Mouse (Mus musculus) cerebellum, adult 11 months (tissue): ENCODE results near the gene Plekhh1.

ENCODE experiments used
- DNase-seq: peaks from one replicate; pipeline ENCODE4 v3.0.0; 2022

Gene Plekhh1

DNA sequence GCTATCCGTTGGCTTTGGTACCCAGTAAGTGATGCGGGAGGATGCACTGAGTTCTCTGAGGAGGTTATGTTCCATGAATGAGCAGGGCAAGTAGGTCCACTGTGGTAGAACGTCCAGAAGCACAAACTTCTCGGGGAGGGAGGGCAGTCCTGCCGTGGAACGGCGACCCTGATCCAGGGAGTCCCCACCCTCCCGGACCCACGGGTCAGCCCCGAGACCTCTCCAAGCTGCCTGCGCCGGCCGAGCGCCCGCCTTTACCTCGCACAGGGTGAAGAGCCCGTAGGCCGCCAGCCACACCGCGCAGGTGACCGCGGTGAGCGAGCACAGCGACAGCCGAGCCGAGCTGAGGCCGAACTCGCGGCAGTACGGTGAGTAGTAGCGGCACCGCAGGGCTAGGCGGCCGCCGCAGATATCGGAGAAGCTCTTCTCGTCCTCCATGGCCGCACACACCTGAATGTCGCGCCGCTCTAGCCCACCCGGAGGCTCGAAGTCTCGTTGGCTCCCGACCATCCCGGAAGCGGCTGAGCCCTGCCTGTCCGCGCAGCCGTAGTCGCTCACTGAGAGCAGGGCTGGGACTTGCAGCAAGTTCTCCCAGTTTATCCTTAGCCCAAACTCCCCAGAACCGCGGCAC lies 60.3 kb downstream of the Plekhh1 start, which contains the start of gene Pigh:
Gene Pigh, minus strand, starts transcription at position 470 of the 631 bp plus-strand sequence.
- DNase-seq, result peak; percentile 80

DNA sequence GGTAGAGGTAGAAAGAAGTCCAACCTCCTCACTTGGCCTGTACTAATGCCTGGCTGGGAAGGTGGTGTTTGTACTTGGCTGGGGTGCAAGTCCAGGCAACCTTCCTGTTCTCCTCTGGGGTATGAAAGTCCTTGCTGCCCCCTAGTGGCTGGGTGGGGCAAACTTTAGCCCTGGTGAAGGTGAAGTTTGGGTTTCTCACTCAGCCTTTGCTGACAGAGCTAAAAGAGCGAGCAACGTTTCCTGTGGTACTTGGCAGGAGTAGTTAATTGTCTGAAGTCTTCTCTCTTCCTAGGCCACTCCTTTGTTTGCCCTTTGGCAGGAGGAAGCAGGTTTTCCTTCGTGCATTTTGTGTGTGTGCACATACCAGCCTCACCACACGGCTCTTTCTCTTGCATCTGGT lies 63.6 kb downstream of the Plekhh1 start:
- DNase-seq, result no peak

DNA sequence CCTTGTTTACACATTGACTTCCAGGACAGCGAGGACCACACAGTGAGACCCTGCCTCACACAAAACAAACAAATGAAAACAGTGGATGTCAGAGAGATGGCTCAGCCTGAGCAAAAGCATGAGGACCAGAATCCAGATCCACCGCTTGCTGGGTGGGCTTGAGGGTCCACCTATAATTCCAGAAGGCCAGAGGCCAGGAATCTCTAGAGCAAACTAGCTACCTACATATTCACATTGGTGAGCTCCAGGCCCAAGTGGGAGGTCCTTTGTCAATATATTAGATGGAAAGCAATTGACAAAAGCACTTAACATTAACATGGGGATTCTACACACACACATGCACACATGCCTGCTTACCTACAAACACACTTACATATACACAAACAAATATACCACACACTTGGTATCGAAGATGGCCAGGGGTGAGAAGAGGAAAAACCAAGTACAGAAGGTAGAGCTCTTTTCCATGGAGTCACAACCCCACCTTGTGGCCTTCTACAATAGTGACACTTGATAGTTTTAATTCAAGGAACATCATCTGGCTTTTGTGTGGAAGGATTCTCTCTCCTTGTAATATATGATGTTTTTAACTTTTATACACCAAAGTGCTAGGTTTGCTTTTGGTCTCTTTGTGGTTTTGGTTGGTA lies 68.3 kb downstream of the Plekhh1 start:
- peak; percentile 32 for DNase-seq

DNA sequence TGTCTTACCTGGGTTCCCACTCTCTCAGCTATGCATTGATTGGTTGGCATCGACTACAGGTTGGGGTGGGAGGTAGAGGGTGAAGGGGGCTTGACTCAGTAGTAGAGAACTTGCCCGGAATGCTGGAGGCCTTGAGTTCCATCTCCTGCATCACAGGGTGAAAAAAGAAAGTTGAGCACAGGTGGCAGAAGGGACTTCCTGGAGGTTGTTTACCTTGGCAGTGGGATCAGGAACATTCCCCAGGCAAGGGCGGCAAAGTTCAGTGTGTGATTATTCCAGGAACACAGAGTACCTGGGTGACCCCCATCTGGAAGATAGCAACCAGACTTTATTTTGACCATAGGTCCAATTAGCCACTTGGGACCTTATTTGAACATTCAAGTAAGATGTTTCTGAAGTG lies 74.8 kb downstream of the Plekhh1 start:
- DNase-seq, result no peak

DNA sequence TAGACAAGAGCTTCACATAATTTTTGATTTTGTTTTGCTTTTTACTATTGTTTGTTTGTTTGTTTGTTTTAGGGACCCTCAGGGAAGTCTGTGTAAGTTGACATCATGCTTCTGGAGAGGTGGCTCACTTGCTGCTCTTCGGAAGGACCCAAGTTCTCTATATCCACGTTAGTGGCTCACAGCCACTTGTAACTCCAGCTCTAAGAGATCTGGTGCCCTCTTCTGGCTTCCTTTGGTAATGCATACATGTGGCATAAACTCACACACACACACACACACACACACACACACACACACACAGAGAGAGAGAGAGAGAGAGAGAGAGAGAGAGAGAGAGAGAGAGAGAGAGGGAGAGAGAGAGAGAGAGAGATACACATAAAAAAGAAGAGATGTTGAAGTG lies 75.6 kb downstream of the Plekhh1 start:
- no peak for DNase-seq

DNA sequence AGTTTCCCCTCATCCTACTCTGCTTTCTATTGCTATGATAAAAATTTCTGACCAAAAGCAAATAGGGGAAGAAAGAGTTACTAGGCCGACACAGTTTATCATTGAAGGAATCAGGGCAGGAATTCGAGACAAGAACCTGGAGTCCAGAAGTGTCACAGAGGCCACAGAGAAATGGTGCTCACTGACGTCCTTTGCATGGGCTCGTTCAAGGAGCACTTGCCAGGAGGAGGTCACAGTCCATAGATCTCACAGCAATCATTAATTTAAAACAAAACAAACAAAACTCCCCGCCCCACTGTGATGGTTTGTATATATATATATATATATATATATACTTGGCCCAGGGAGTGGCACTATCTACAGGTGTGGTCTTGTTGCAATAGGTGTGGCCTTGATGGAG lies 76.3 kb downstream of the Plekhh1 start:
- no peak for DNase-seq

DNA sequence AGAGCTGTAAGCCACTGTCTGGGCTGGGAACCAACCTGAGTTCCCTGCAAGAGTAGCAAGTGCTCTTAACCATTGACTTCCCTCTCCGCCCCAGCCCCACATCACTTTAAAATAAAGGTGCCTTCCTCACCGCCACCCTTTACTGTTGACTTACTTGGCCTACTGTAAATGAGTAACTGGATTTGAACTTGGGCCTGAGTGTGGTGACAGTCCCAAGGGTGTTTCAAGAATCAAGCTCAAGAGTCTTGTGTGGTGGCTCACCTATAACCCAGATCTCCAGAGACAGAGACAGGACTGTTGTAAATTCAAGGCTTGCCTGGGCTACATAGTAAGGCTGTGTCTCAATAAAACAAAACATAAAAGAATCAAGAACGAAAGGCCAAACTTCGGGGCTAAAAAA lies 90.0 kb downstream of the Plekhh1 start:
- DNase-seq, result no peak

DNA sequence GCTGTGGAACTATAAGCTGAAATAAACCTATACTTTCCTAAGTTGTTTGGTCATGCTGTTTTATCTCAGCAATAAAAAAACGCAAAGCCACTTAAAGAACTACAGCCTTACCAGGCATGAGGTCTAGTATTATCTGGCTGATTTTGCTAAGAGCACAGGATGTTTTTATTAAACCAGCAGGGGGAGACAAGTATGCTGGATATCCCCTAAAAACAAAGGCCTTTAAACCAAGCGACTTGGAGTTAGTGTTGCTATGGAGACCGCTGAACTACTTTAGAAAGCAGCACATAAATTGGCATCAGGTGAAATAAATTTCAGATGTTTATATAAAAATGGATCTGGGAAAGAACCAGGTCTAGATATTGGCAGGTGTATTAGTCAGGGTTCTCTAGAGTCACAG lies 93.9 kb downstream of the Plekhh1 start:
- no peak for DNase-seq

DNA sequence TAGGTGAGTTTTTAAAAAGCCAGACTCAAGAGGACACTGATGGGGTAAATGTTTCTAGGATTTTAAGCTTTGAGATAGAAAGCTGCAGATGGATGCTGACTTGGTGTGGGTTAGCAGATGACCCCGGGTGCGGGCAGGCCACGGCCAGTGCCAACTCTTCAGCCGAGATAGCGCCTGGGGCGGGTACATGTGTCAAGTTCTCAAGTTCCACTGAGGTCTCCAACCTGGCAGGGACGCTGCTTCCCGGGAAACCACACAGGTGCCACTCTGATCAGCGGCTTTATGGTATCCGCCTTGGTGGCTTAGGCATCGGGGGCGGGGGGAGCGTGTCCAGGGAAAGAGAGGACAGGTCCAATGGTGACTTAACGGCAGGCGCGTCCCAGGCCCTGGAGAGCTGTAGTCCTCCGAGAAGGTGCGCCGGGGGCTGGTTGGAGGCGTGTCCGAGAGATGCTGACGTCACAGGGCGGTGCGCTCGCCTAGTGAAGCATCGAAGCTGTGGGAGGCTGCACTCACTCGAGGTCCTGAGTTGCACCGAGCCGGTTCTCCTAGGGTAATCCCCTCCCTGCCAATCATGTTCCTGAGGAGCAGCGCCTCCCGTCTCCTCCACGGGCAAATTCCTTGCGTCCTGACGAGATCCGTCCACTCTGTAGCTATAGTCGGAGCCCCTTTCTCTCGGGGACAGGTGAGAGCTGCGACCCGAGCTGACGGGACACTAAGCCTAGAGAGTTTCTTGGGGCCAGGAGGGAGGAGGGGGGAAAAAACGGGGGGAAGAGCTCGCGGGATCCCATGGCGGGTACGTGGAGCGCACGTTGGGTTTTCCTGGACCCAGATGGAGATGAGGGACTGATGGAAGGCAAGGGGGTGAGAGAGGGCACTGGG lies 101.6 kb downstream of the Plekhh1 start, which contains the start of gene Arg2:
Gene Arg2, plus strand, starts transcription at position 479 of the 879 bp plus-strand sequence.
- DNase-seq, result peak; percentile 69
